Mouse (Mus musculus) liver, embryonic 18 days (tissue): Measurements from ENCODE around the gene Olfr1487. TPM values are rescaled to one million over a fixed set of nuclear protein-coding genes. Genes with fewer than 3 reads are reported as not detected.

Experiments used
- polyA plus RNA-seq: library from polyadenylated mRNA; depleted of rRNA; stranded (reverse); fragments of >200 nt; gene quantifications from 2 replicates; pipeline ENCODE4 v1.2.3, GENCODE M21; 2012; rRNA removed

The Olfr1487 gene
- polyA plus RNA-seq: not detected in 2 replicates

DNA sequence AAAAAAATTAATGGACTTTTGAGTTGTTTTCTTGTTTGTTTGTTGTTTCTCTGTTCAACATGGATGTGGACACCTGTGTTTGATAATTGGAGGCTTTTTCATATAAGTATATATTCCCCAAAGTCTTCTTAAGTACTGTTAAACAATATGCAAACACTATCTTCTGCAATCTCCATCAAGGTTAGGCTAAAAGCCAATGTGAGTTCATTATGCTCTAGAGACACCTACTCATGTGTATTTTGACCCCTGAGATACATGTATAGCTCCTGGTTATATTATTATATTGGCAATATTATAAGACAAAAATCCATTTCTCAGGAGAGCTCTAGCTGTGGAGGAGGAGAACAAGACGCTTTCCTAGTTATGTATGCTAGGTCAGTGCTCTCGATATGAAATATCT, at the start of gene Olfr1487:
Gene Olfr1487 (plus strand): TSS at position 301 of the 400 bp plus-strand sequence.

DNA sequence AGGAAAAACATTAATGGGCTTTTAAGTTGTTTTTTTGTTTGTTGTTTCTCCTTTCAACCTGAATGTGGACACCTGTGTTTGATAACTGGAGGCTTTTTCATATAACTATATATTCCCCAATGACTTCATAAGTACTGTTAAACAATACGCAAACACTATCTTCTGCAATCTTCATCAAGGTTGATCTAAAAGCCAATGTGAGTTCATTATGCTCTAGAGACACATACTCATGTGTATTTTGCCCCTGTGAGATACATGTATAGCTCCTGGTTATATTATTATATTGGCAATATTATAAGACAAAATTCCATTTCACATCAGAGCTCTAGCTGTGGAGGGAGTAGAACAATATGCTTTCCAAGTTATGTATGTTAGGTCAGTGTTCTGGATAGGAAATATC, 34.0 kb upstream of the Olfr1487 start, which contains the start of gene Olfr1484:
Gene Olfr1484 (plus strand): TSS at position 301 of the 400 bp plus-strand sequence.

DNA sequence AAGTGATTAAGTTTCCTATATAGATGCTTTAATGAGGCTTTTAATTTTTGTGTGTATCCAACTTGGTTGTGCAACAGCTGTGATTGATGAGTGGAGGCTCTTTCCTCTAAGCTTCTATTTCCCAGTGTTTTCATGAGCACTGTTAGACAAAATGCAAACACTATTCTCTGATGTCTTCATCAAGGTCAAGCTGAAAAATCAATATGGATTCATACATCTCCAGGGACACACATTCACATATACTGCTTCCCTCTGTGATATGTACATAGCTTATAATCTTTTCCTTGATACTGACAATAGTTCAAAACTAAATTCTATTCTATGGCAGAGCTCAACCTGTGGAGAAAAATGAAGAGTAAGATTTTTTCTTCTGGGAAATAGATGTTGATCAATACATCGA, 14.1 kb downstream of the Olfr1487 start, which contains the start of gene Olfr1489:
Gene Olfr1489 (plus strand): TSS at position 301 of the 400 bp plus-strand sequence.

GRCm38 (mm10) chr19:13650791-13651190, 33.6 kb downstream of the Olfr1487 start, which contains the start of gene Olfr1490:
TSS of gene Olfr1490 (plus strand) at chr19:13651091.

Other genes with a start within 250 kb of the Olfr1487 start
- gene Olfr1469, start 209.5 kb upstream of the Olfr1487 start, polyA plus RNA-seq: not detected in 2 replicates
- gene Olfr1471, start 174.0 kb upstream of the Olfr1487 start, polyA plus RNA-seq: not detected in 2 replicates
- not detected in 2 replicates for gene Olfr1472, start 161.3 kb upstream of the Olfr1487 start, polyA plus RNA-seq
- gene Olfr1474, start 147.8 kb upstream of the Olfr1487 start, polyA plus RNA-seq: not detected in 2 replicates
- not detected in 2 replicates for gene Olfr1475, start 137.2 kb upstream of the Olfr1487 start, polyA plus RNA-seq
- not detected in 2 replicates for gene Olfr1477, start 116.8 kb upstream of the Olfr1487 start, polyA plus RNA-seq
- gene Olfr1480, start 89.5 kb upstream of the Olfr1487 start, polyA plus RNA-seq: not detected in 2 replicates
- gene Olfr1484, start 33.9 kb upstream of the Olfr1487 start, polyA plus RNA-seq: not detected in 2 replicates
- not detected in 2 replicates for gene Olfr1489, start 14.2 kb downstream of the Olfr1487 start, polyA plus RNA-seq
- not detected in 2 replicates for gene Olfr1490, start 33.7 kb downstream of the Olfr1487 start, polyA plus RNA-seq
- not detected in 2 replicates for gene Olfr1491, start 79.9 kb downstream of the Olfr1487 start, polyA plus RNA-seq
- not detected in 2 replicates for gene Olfr1493-ps1, start 105.9 kb downstream of the Olfr1487 start, polyA plus RNA-seq
- not detected in 2 replicates for gene Olfr1494, start 122.4 kb downstream of the Olfr1487 start, polyA plus RNA-seq
- gene Olfr1495, start 147.2 kb downstream of the Olfr1487 start, polyA plus RNA-seq: not detected in 2 replicates
- not detected in 2 replicates for gene Olfr1496, start 160.5 kb downstream of the Olfr1487 start, polyA plus RNA-seq
- gene Olfr1497, start 180.8 kb downstream of the Olfr1487 start, polyA plus RNA-seq: not detected in 2 replicates
- not detected in 2 replicates for gene Olfr1499, start 202.1 kb downstream of the Olfr1487 start, polyA plus RNA-seq
- not detected in 2 replicates for gene Olfr1500, start 213.1 kb downstream of the Olfr1487 start, polyA plus RNA-seq
- gene Olfr1501, start 233.3 kb downstream of the Olfr1487 start, polyA plus RNA-seq: not detected in 2 replicates
- gene Olfr1502, start 244.4 kb downstream of the Olfr1487 start, polyA plus RNA-seq: not detected in 2 replicates